Mouse (Mus musculus) embryonic facial prominence, embryonic 13.5 days (tissue): ENCODE data around the gene 4931428F04Rik. TPM values are rescaled to one million over a fixed set of nuclear protein-coding genes. Genes with fewer than 3 reads are reported as not detected.
"Not testable (repeated sequence)": the region's sequence is repeated elsewhere in the genome, so short reads cannot be mapped to it uniquely, and the experiment has no call there.

Source experiments
- ATAC-seq: fragments of 200-750 bp; cut with Nextera tagmentation; 2 replicates; pipeline ENCODE4 v1.8.0; 2017; ENCODE audit warnings: low read depth; ENCODE audit not compliant: insufficient number of reproducible peaks, insufficient read depth, low FRiP score, low TSS enrichment
- H3K27ac ChIP-seq: fragments of 300-500 bp; sonication (generic); 2 replicates; pipeline ENCODE4 v1.5.1; 2015; ENCODE audit warnings: moderate library complexity, mild to moderate bottlenecking, inconsistent platforms
- H3K27me3 ChIP-seq: fragments of 300-500 bp; sonication (generic); 2 replicates; pipeline ENCODE4 v1.6.1; 2015; ENCODE audit warnings: mild to moderate bottlenecking, inconsistent platforms
- H3K36me3 ChIP-seq: fragments of 300-500 bp; sonication (generic); 2 replicates; pipeline ENCODE4 v1.6.1; 2015; ENCODE audit warnings: mild to moderate bottlenecking, inconsistent platforms
- H3K4me1 ChIP-seq: fragments of 300-500 bp; sonication (generic); 2 replicates; pipeline ENCODE4 v1.6.1; 2015; ENCODE audit warnings: inconsistent platforms
- H3K4me2 ChIP-seq: fragments of 300-500 bp; sonication (generic); 2 replicates; pipeline ENCODE4 v1.6.1; 2015; ENCODE audit warnings: moderate library complexity, mild to moderate bottlenecking, inconsistent platforms
- H3K4me3 ChIP-seq: fragments of 300-500 bp; sonication (generic); 2 replicates; pipeline ENCODE4 v1.5.1; 2015; ENCODE audit warnings: mild to moderate bottlenecking, inconsistent platforms
- H3K9ac ChIP-seq: fragments of 300-500 bp; sonication (generic); 2 replicates; pipeline ENCODE4 v1.6.1; 2015; ENCODE audit warnings: mild to moderate bottlenecking, inconsistent platforms
- H3K9me3 ChIP-seq: fragments of 300-500 bp; sonication (generic); 2 replicates; pipeline ENCODE4 v1.6.1; 2016; ENCODE audit warnings: inconsistent platforms
- WGBS: fragments of 180-500 bp; shearing (Covaris S2); methylation state at CpG from one replicate; pipeline ENCODE4 v1.1.7; 2015; ENCODE audit warnings: mixed read lengths; 5-methylcytosine and 5-hydroxymethylcytosine counted together
- microRNA counts: library from miRNA; unstranded; fragments of <30 nt; microRNA quantifications from one replicate; lab custom pipeline; 2016
- microRNA-seq: library from miRNA; unstranded; fragments of <30 nt; microRNA quantifications from one replicate; pipeline ENCODE4, GENCODE M21; 2016
- polyA plus RNA-seq: library from polyadenylated mRNA; unstranded; fragments of >200 nt; fragmentation: Nextera tagmentation; extraction: Ambion mirVana; gene quantifications from 2 replicates; pipeline ENCODE4 v1.2.1, GENCODE M21; 2015

4931428F04Rik gene
- polyA plus RNA-seq, 1 experiment from 2014 or later: 22.1 TPM

DNA sequence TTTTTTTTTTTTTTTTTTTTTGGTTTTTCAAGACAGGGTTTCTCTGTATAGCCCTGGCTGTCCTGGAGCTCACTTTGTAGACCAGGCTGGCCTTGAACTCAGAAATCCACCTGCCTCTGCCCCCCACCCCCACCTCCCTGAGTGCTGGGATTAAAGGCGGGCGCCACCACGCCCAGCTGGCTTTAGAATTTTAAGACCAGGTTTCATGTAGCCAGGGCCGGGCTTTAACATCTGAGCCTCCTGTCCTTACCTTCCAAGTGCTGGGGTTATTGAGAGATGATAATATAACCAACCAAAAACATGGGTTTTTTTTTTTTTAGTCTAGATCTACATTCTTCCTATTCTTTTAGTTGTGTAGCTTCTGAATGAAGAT is 57.4 kb downstream of the 4931428F04Rik start:
- not testable (repeated sequence) for H3K4me3 ChIP-seq, H3K9me3 ChIP-seq, H3K4me2 ChIP-seq, H3K4me1 ChIP-seq, ATAC-seq, H3K27me3 ChIP-seq, H3K27ac ChIP-seq, H3K9ac ChIP-seq
- 91% methylated on average over 4 of the region's 4 CpGs for WGBS
- peaks cover 31% of the 10 kb centered on the region for H3K36me3 ChIP-seq

DNA sequence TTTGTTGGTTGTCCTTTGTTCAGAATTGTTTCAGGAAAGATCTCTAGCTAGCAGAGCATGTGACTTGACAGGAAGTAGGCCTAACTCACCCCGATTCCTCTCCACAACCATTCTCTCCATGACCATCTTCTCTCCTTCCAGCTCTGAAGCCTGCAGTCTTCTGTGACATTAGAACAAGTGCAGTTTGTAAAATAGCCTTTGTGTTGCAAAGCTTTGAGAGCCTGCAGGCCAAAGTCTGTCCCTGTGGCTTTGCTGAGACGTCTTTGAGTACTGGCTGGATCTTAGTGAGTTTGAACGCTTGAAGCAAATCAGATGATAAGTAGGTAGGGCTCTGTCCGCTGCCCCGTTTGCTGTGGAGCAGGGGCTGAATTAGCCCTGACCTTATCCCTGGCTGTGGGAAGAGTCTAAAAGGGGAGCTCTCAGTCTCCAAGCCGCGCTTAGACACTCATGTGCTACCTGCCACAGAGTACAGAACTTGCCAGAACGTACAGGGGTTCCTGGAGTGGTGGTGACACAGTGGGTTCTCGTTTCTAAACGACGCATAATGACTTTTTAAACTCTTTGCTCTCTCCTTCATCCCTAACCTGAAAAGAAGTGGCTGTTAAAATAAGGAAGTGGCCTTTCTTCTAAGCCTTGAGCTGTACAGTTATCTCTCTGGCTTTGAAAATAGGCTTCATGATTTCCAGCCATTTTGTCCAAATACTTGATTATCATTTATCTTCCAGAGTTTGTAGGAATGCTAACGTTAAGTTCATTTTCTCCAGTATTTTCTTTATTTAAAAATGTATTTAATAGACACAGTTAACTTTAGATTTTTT is 58.0 kb downstream of the 4931428F04Rik start:
- WGBS: 84% methylated on average over 12 of the region's 12 CpGs
- Histone ChIP-seq H3K9me3 (no peaks in the 10 kb centered on the region), H3K36me3 (peaks cover 28% of the 10 kb centered on the region), H3K27ac (no peak overlapping the region), H3K4me2 (no peak overlapping the region), H3K4me1 (peaks cover 2% of the 10 kb centered on the region; the same call in 1 of the 2 replicates), H3K4me3 (no peak overlapping the region), H3K27me3 (no peaks in the 10 kb centered on the region), H3K9ac (no peak overlapping the region)
- no peak for ATAC-seq

MicroRNAs encoded within 50 kb of the gene (microRNA counts, 519-probe panel; counts per million panel counts)
- microRNA mmu-miR-328 (lab: Ali Mortazavi, UCI): 236 counts per million, percentile 44 among the panel's probes with 10 or more counts

Small RNA genes lying within 50 kb of the gene (microRNA-seq; reads per million reads assigned to microRNA genes)
- gene Gm27320 (not detected), gene Mir328 (212 reads per million, percentile 62 among the genes with 10 or more reads in this experiment)

Other genes with a start within 250 kb of the 4931428F04Rik start
- gene Ces3a, start 241.3 kb downstream of the 4931428F04Rik start, polyA plus RNA-seq: not detected in 2 replicates
- not detected in 2 replicates for gene Ces3b, start 206.1 kb downstream of the 4931428F04Rik start, polyA plus RNA-seq
- 0.18 TPM in 1 of 2 replicates, not detected in the other for gene Ces4a, start 158.1 kb downstream of the 4931428F04Rik start, polyA plus RNA-seq
- gene Cbfb, start 119.2 kb downstream of the 4931428F04Rik start, polyA plus RNA-seq: 102 and 118 TPM in 2 replicates
- gene D230025D16Rik, start 64.7 kb downstream of the 4931428F04Rik start, polyA plus RNA-seq: 24.5 and 26.6 TPM in 2 replicates
- gene B3gnt9, start 34.7 kb downstream of the 4931428F04Rik start, polyA plus RNA-seq: 25.9 and 29.7 TPM in 2 replicates
- gene Tradd, start 25.3 kb downstream of the 4931428F04Rik start, polyA plus RNA-seq: 22.8 and 24.7 TPM in 2 replicates
- 2.1 TPM in 2 replicates for gene Fbxl8, start 25.2 kb downstream of the 4931428F04Rik start, polyA plus RNA-seq
- 0.13 and 0.22 TPM in 2 replicates for gene Hsf4, start 20.1 kb downstream of the 4931428F04Rik start, polyA plus RNA-seq
- 1.8 and 2.8 TPM in 2 replicates for gene Nol3, start 13.7 kb downstream of the 4931428F04Rik start, polyA plus RNA-seq
- 10.2 and 11.1 TPM in 2 replicates for gene Exoc3l, start 6.2 kb upstream of the 4931428F04Rik start, polyA plus RNA-seq
- 78.9 and 81.7 TPM in 2 replicates for gene E2f4, start 7.8 kb upstream of the 4931428F04Rik start, polyA plus RNA-seq
- 6.0 and 6.7 TPM in 2 replicates for gene Elmo3, start 15.7 kb upstream of the 4931428F04Rik start, polyA plus RNA-seq
- gene Lrrc29, start 36.4 kb upstream of the 4931428F04Rik start, polyA plus RNA-seq: 1.3 and 1.8 TPM in 2 replicates
- gene Tmem208, start 36.5 kb upstream of the 4931428F04Rik start, polyA plus RNA-seq: 121 TPM in 2 replicates
- 2.3 and 3.0 TPM in 2 replicates for gene Fhod1, start 58.1 kb upstream of the 4931428F04Rik start, polyA plus RNA-seq
- 5.9 and 6.0 TPM in 2 replicates for gene Slc9a5, start 59.0 kb upstream of the 4931428F04Rik start, polyA plus RNA-seq
- gene Plekhg4, start 83.4 kb upstream of the 4931428F04Rik start, polyA plus RNA-seq: 0.39 and 0.81 TPM in 2 replicates
- gene Kctd19, start 123.6 kb upstream of the 4931428F04Rik start, polyA plus RNA-seq: not detected in 2 replicates
- 0.22 TPM in 1 of 2 replicates, not detected in the other for gene Lrrc36, start 123.7 kb upstream of the 4931428F04Rik start, polyA plus RNA-seq
- gene Tppp3, start 181.7 kb upstream of the 4931428F04Rik start, polyA plus RNA-seq: 18.7 and 23.1 TPM in 2 replicates
- 52.2 and 53.3 TPM in 2 replicates for gene Zdhhc1, start 207.0 kb upstream of the 4931428F04Rik start, polyA plus RNA-seq
- gene Hsd11b2, start 228.9 kb upstream of the 4931428F04Rik start, polyA plus RNA-seq: 0.87 and 1.1 TPM in 2 replicates